Mouse (Mus musculus) embryonic stem cell, embryonic (primary cell): ENCODE measurements around the gene Kmt2c.

Source experiments
- CTCF ChIA-PET, 4 experiments: fragments of 300-600 bp in 2 of 4; fragments of 350-600 bp in 2 of 4; sonication (Branson Sonifier 250); formaldehyde crosslinking; loops; one replicate each; lab custom pipeline; 2022; ENCODE audit warnings: inconsistent platforms in 2 of 4; lab: Charles Lee
- POLR2A ChIA-PET, 4 experiments: fragments of 300-600 bp in 2 of 4; fragments of 350-600 bp in 2 of 4; sonication (Branson Sonifier 250); formaldehyde crosslinking; loops; one replicate each; lab custom pipeline; 2022; ENCODE audit warnings: antibody characterized with exemption in 4 of 4, inconsistent platforms in 1 of 4; lab: Charles Lee

Gene Kmt2c

GRCm38 (mm10) chr5:25498346-25498820 is at the start of gene Kmt2c:
Gene Kmt2c (minus strand): TSS chr5:25498783.
- POLR2A ChIA-PET, result interaction anchor here (0.6 to 5.6 kb wide), 64 partner anchors 8 to 813 kb away, joined by 3 to 131 read pairs (median 5); partner anchors contain the start of genes Cct8l1 (in 3 of the 4), Nub1 (in 1 of the 4) and Rheb (in 1 of the 4)
- CTCF ChIA-PET, result interaction anchor here in 1 of 4 experiments (0.8 to 1.1 kb wide), 2 partner anchors 30 to 35 kb away, joined by 3 to 6 read pairs; no protein-coding TSS in a partner anchor

- POLR2A ChIA-PET, result interaction anchor here in 2 of 4 experiments (1.0 to 22.2 kb wide), 11 partner anchors 8 to 47 kb away, joined by 3 to 591 read pairs (median 29); no protein-coding TSS in a partner anchor
- CTCF ChIA-PET, result interaction anchor here in 1 of 4 experiments (0.6 kb wide), 1 partner anchor 111 kb away, joined by 7 read pairs; no protein-coding TSS in a partner anchor
These were observed 48.3 kb upstream of the Kmt2c start for GRCm38 (mm10) chr5:25546912-25547311.

GRCm38 (mm10) chr5:25544566-25544965 is 46.0 kb upstream of the Kmt2c start:
- CTCF ChIA-PET, result no interaction called here
- POLR2A ChIA-PET, result interaction anchor here (0.6 to 22.2 kb wide), 24 partner anchors 8 to 123 kb away, joined by 3 to 591 read pairs (median 6); partner anchors contain the start of gene Kmt2c (in 1 of the 4)

GRCm38 (mm10) chr5:25544061-25544460 is 45.5 kb upstream of the Kmt2c start:
- ChIA-PET CTCF (no interaction called here), POLR2A (interaction anchor here (0.6 to 22.2 kb wide), 18 partner anchors 8 to 133 kb away, joined by 3 to 591 read pairs (median 6); partner anchors contain the start of gene Kmt2c (in 1 of the 4))

- ChIA-PET CTCF (interaction anchor here in 2 of 4 experiments (0.6 to 2.0 kb wide), 2 partner anchors 12 to 1754 kb away, joined by 4 to 5 read pairs; partner anchors contain the start of gene Rint1 (in 1 of the 2)), POLR2A (interaction anchor here in 3 of 4 experiments (2.0 to 22.2 kb wide), 7 partner anchors 7 to 14 kb away, joined by 11 to 591 read pairs (median 65); no protein-coding TSS in a partner anchor)
These were observed 43.1 kb upstream of the Kmt2c start for GRCm38 (mm10) chr5:25541661-25542060.

GRCm38 (mm10) chr5:25540921-25541320 is 42.3 kb upstream of the Kmt2c start:
- POLR2A ChIA-PET, result interaction anchor here in 3 of 4 experiments (1.0 to 22.2 kb wide), 8 partner anchors 6 to 41 kb away, joined by 3 to 591 read pairs (median 91); no protein-coding TSS in a partner anchor
- CTCF ChIA-PET, result interaction anchor here in 1 of 4 experiments (0.9 kb wide), 1 partner anchor 11 kb away, joined by 3 read pairs; no protein-coding TSS in a partner anchor

GRCm38 (mm10) chr5:25540412-25540811 is 41.8 kb upstream of the Kmt2c start:
- CTCF ChIA-PET, result interaction anchor here in 1 of 4 experiments (0.9 kb wide), 1 partner anchor 11 kb away, joined by 3 read pairs; no protein-coding TSS in a partner anchor
- POLR2A ChIA-PET, result interaction anchor here in 3 of 4 experiments (1.0 to 22.2 kb wide), 6 partner anchors 13 to 41 kb away, joined by 3 to 591 read pairs (median 128); no protein-coding TSS in a partner anchor

- ChIA-PET CTCF (interaction anchor here (0.7 to 1.5 kb wide), 6 partner anchors 18 to 312 kb away, joined by 3 to 16 read pairs (median 4); no protein-coding TSS in a partner anchor), POLR2A (interaction anchor here (0.6 to 22.2 kb wide), 50 partner anchors 8 to 851 kb away, joined by 3 to 591 read pairs (median 5); partner anchors contain the start of genes Kmt2c (in 4 of the 4), Cct8l1 (in 2 of the 4) and Nub1 (in 1 of the 4))
These were observed 38.4 kb upstream of the Kmt2c start for GRCm38 (mm10) chr5:25536921-25537409.

- CTCF ChIA-PET, result interaction anchor here (0.6 to 1.5 kb wide), 7 partner anchors 18 to 311 kb away, joined by 3 to 16 read pairs (median 4); no protein-coding TSS in a partner anchor
- POLR2A ChIA-PET, result interaction anchor here (0.6 to 22.2 kb wide), 47 partner anchors 8 to 851 kb away, joined by 3 to 591 read pairs (median 6); partner anchors contain the start of genes Kmt2c (in 4 of the 4), Cct8l1 (in 2 of the 4) and Nub1 (in 1 of the 4)
These were observed 37.9 kb upstream of the Kmt2c start for GRCm38 (mm10) chr5:25536451-25536850.

- ChIA-PET POLR2A (interaction anchor here (0.6 to 22.2 kb wide), 16 partner anchors 8 to 1251 kb away, joined by 3 to 591 read pairs (median 80); partner anchors contain the start of genes Cct8l1 (in 2 of the 4) and Kmt2c (in 2 of the 4)), CTCF (no interaction called here)
These were observed 37.0 kb upstream of the Kmt2c start for GRCm38 (mm10) chr5:25535566-25535965.

GRCm38 (mm10) chr5:25533298-25533697 is 34.7 kb upstream of the Kmt2c start:
- POLR2A ChIA-PET, result interaction anchor here (0.5 to 22.2 kb wide), 70 partner anchors 6 to 1262 kb away, joined by 3 to 591 read pairs (median 4); partner anchors contain the start of genes Kmt2c (in 4 of the 4), Cct8l1 (in 2 of the 4), Rheb (in 2 of the 4) and Actr3b (in 1 of the 4)
- CTCF ChIA-PET, result interaction anchor here (0.5 to 2.0 kb wide), 16 partner anchors 12 to 1953 kb away, joined by 3 to 8 read pairs (median 4); partner anchors contain the start of gene Kmt2c (in 1 of the 4)

- POLR2A ChIA-PET, result interaction anchor here (0.6 to 22.2 kb wide), 66 partner anchors 8 to 1262 kb away, joined by 3 to 591 read pairs (median 4); partner anchors contain the start of genes Kmt2c (in 4 of the 4), Cct8l1 (in 2 of the 4), Rheb (in 2 of the 4) and Actr3b (in 1 of the 4)
These were observed 33.9 kb upstream of the Kmt2c start for GRCm38 (mm10) chr5:25532256-25533147.

GRCm38 (mm10) chr5:25530629-25531028 is 32.0 kb upstream of the Kmt2c start:
- ChIA-PET POLR2A (interaction anchor here (0.6 to 22.2 kb wide), 26 partner anchors 8 to 308 kb away, joined by 3 to 591 read pairs (median 10); partner anchors contain the start of genes Kmt2c (in 4 of the 4), Cct8l1 (in 3 of the 4) and E130116L18Rik (in 1 of the 4)), CTCF (no interaction called here)

More at GRCm38 (mm10) chr5:25532256-25533147, 33.9 kb upstream of the Kmt2c start:
- CTCF ChIA-PET, result interaction anchor here (0.5 to 2.0 kb wide), 14 partner anchors 14 to 1954 kb away, joined by 3 to 8 read pairs (median 4); partner anchors contain the start of gene Kmt2c (in 1 of the 4)

- CTCF ChIA-PET, result interaction anchor here in 2 of 4 experiments (0.6 to 1.0 kb wide), 4 partner anchors 11 to 254 kb away, joined by 3 to 4 read pairs (median 4); no protein-coding TSS in a partner anchor
- POLR2A ChIA-PET, result interaction anchor here (0.5 to 22.2 kb wide), 76 partner anchors 9 to 1925 kb away, joined by 3 to 591 read pairs (median 4); partner anchors contain the start of genes Kmt2c (in 4 of the 4), Cct8l1 (in 3 of the 4), Abcf2 (in 1 of the 4) and Actr3b (in 1 of the 4)
These were observed 31.2 kb upstream of the Kmt2c start for GRCm38 (mm10) chr5:25529529-25530421.

- CTCF ChIA-PET, result interaction anchor here in 2 of 4 experiments (0.6 to 1.3 kb wide), 6 partner anchors 11 to 253 kb away, joined by 3 to 4 read pairs (median 3); partner anchors contain the start of gene Kmt2c (in 1 of the 2)
- POLR2A ChIA-PET, result interaction anchor here (0.6 to 22.2 kb wide), 79 partner anchors 8 to 1926 kb away, joined by 3 to 591 read pairs (median 4); partner anchors contain the start of genes Kmt2c (in 4 of the 4), Cct8l1 (in 3 of the 4), Abcf2 (in 1 of the 4) and Actr3b (in 1 of the 4)
These were observed 30.4 kb upstream of the Kmt2c start for GRCm38 (mm10) chr5:25528851-25529528.
